ENCODE assay signal across 27 mouse cellular contexts in genomic region chr1:75232489-75232888, GRCm38 (mm10). TPM values are rescaled to one million over a fixed set of nuclear protein-coding genes. Genes with fewer than 3 reads are reported as not detected.
DNase-seq lines count a peak whose midpoint lies in the region; ATAC-seq and TF ChIP-seq lines count a peak whose summit lies in the region.
"Not testable (repeated sequence)": the region's sequence is repeated elsewhere in the genome, so short reads cannot be mapped to it uniquely, and the experiment has no call there.
"Had no signal": no experiment of that assay in that cellular context is flagged by ENCODE, and none has a peak within 500 bp of the region (broad histone marks: within the 10 kb centered on the region; RNA-seq: fewer than 3 reads in every experiment).

No protein-coding gene starts in this region.

- not testable (repeated sequence) for H3K79me2 ChIP-seq in MEL (ENCODE audit: control insufficient read depth, insufficient read depth, low read length, poor library complexity)

- DNase-seq in A20 (ENCODE audit: low read depth, low spot score) (peak; percentile 33), liver (peak; percentile 42)
- DNase-seq in MEL (ENCODE audit: low read depth, low spot score); hindbrain, postnatal 0 days (ENCODE audit: low spot score); kidney, postnatal 0 days (ENCODE audit: low spot score); stomach, postnatal 0 days (ENCODE audit: low spot score): not testable (repeated sequence)
- DNase-seq in thymus, postnatal 4 days, result peak; percentile 42

- not testable (repeated sequence) for TF ChIP-seq EP300 in MEL (IDR thresholded peaks at IDR 0.05; ENCODE audit: low read depth in 1 of 2, low read length in 2 of 2); stomach, postnatal 0 days (optimal IDR thresholded peaks at IDR 0.05)

- H3K4me3 ChIP-seq in MEL (ENCODE audit: control insufficient read depth in 1 of 2, insufficient read depth in 1 of 2, low read depth in 2 of 2, low read length in 2 of 2); hindbrain, postnatal 0 days (ENCODE audit: low read length); kidney, postnatal 0 days (replicated peaks; ENCODE audit: low read depth, low read length); stomach, postnatal 0 days (ENCODE audit: low read depth, low read length): not testable (repeated sequence)

- ATAC-seq in hindbrain, postnatal 0 days; kidney, postnatal 0 days (replicated peaks; ENCODE audit: low FRiP score, low read depth); stomach, postnatal 0 days (ENCODE audit: low FRiP score, low TSS enrichment): not testable (repeated sequence)

- not testable (repeated sequence) for H3K4me2 ChIP-seq in hindbrain, postnatal 0 days (ENCODE audit: low read depth, low read length); kidney, postnatal 0 days (ENCODE audit: low read length); stomach, postnatal 0 days (replicated peaks; ENCODE audit: low read depth)

- peaks cover 0 to 35% of the 10 kb centered on the region in 2 experiments; a peak in 2 of 4 replicates for H3K36me3 ChIP-seq in MEL (ENCODE audit: control insufficient read depth in 1 of 2, insufficient read depth in 2 of 2, low read length in 2 of 2)
- H3K36me3 ChIP-seq in hindbrain, postnatal 0 days (ENCODE audit: insufficient read depth, low read length); kidney, postnatal 0 days (ENCODE audit: insufficient read depth, low read length); stomach, postnatal 0 days (ENCODE audit: control insufficient read depth, insufficient read depth, low read length): not testable (repeated sequence)

- H3K27ac ChIP-seq in MEL (ENCODE audit: control insufficient read depth, low read depth, low read length); hindbrain, postnatal 0 days; kidney, postnatal 0 days; stomach, postnatal 0 days (replicated peaks): not testable (repeated sequence)

- H3K9ac ChIP-seq in MEL (ENCODE audit: control insufficient read depth, low read depth, low read length, poor library complexity, severe bottlenecking); hindbrain, postnatal 0 days (replicated peaks; ENCODE audit: low read length); kidney, postnatal 0 days (ENCODE audit: low read depth, low read length); stomach, postnatal 0 days (ENCODE audit: low read length): not testable (repeated sequence)

- not testable (repeated sequence) for TF ChIP-seq POLR2A in MEL (IDR thresholded peaks at IDR 0.05; ENCODE audit: control insufficient read depth in 1 of 2, insufficient read depth in 1 of 2, low read depth in 1 of 2, low read length in 2 of 2, poor library complexity in 1 of 2)

- WGBS in hindbrain, postnatal 0 days, result 69% methylated on average over 4 of the region's 4 CpGs
- WGBS in kidney, postnatal 0 days, result 71% methylated on average over 4 of the region's 4 CpGs
- 78% methylated on average over 4 of the region's 4 CpGs for WGBS in stomach, postnatal 0 days

- H3K9me3 ChIP-seq in MEL (replicated peaks; ENCODE audit: insufficient read depth, low read length); hindbrain, postnatal 0 days (ENCODE audit: low read length); kidney, postnatal 0 days (replicated peaks; ENCODE audit: low read length); stomach, postnatal 0 days (ENCODE audit: control insufficient read depth, low read length): not testable (repeated sequence)

- TF ChIP-seq RAD21 in MEL (IDR thresholded peaks at IDR 0.05; ENCODE audit: low read depth, low read length), result peak; percentile 0; the same call in 1 of the 2 replicates

- peaks cover 14 to 38% of the 10 kb centered on the region in 2 experiments for H3K4me1 ChIP-seq in MEL (ENCODE audit: control insufficient read depth in 1 of 2, insufficient read depth in 2 of 2, low read length in 2 of 2)
- H3K4me1 ChIP-seq in hindbrain, postnatal 0 days (ENCODE audit: insufficient read depth, low read length); kidney, postnatal 0 days (replicated peaks; ENCODE audit: insufficient read depth, low read length); stomach, postnatal 0 days (replicated peaks; ENCODE audit: control insufficient read depth, insufficient read depth): not testable (repeated sequence)

- not testable (repeated sequence) for H3K27me3 ChIP-seq in MEL (ENCODE audit: control insufficient read depth in 1 of 2, insufficient read depth in 2 of 2, low read length in 2 of 2); hindbrain, postnatal 0 days (ENCODE audit: insufficient read depth, low read length); kidney, postnatal 0 days (ENCODE audit: insufficient read depth, low read length); stomach, postnatal 0 days (ENCODE audit: control insufficient read depth, insufficient read depth, low read length)

- TF ChIP-seq CTCF in MEL (IDR thresholded peaks at IDR 0.05 in 2 of 3, conservative IDR thresholded peaks at IDR 0.05 in 1 of 3; ENCODE audit: control insufficient read depth in 1 of 3, insufficient read depth in 1 of 3, low read depth in 2 of 3, low read length in 3 of 3, poor library complexity in 1 of 3, severe bottlenecking in 1 of 3), result peak in 2 of 3 experiments; percentile 34 to 41; a peak in 5 of 6 replicates
- TF ChIP-seq CTCF in hindbrain, postnatal 0 days (IDR thresholded peaks at IDR 0.05; ENCODE audit: low read depth), result peak; percentile 15; the same call in 1 of the 2 replicates
- TF ChIP-seq CTCF in kidney, postnatal 0 days (IDR thresholded peaks at IDR 0.05; ENCODE audit: low read depth), result 0 out of 2 replicates have a peak, but pooled peaks have one; percentile 33
- TF ChIP-seq CTCF in stomach, postnatal 0 days (IDR thresholded peaks at IDR 0.05; ENCODE audit: low read depth), result peak; percentile 30

TF ChIP-seq in MEL, 35 proteins besides CTCF, POLR2A, EP300 and RAD21:
- TF ChIP-seq SMC3 (IDR thresholded peaks at IDR 0.05; ENCODE audit: low read depth, low read length), result peak; percentile 13; the same call in 1 of the 2 replicates
- TF ChIP-seq MYC (IDR thresholded peaks at IDR 0.05; ENCODE audit: low read depth, low read length), result peak; percentile 66; the same call in 1 of the 2 replicates

RNA-seq across cellular contexts. Expression of gene A630095N17Rik, which starts 0.6 kb away (rescaled TPM):
- total RNA-seq in MEL (2012; rRNA removed), result 0.46 and 0.58 TPM in 2 replicates
- under 1 TPM in 1 of 2 experiments, not detected in 1; 0.82 TPM for polyA plus RNA-seq in MEL (2012; ENCODE audit: insufficient read depth in 1 of 2, insufficient read length in 2 of 2, low read depth in 1 of 2, low replicate concordance in 2 of 2, missing spikeins in 1 of 2)
- not detected in 2 replicates for total RNA-seq in hindbrain, postnatal 0 days (2014; rRNA removed)
- polyA plus RNA-seq in hindbrain, postnatal 0 days (2015; fragmentation: Nextera tagmentation; extraction: Ambion mirVana), result 0.29 and 0.31 TPM in 2 replicates
- 0.18 TPM in 1 of 2 replicates, not detected in the other for polyA plus RNA-seq in kidney, postnatal 0 days (2015; fragmentation: Nextera tagmentation; extraction: Ambion mirVana)
- polyA plus RNA-seq in stomach, postnatal 0 days (2015; fragmentation: Nextera tagmentation; extraction: Ambion mirVana), result 0.25 TPM in 1 of 2 replicates, not detected in the other
- total RNA-seq: adrenal gland, adult 18-20 months; adrenal gland, postnatal 10 days; adrenal gland, postnatal 36 days; ES-E14; gastrocnemius, adult 18-20 months; gastrocnemius, postnatal 14 days; gastrocnemius, postnatal 4 days; heart, postnatal 10 days; heart, postnatal 36 days had no signal
- polyA plus RNA-seq: embryonic facial prominence, embryonic 11.5 days; embryonic facial prominence, embryonic 14.5 days; forebrain, embryonic 10.5 days; forebrain, embryonic 13.5 days; forebrain, embryonic 16.5 days; heart, embryonic 12.5 days; heart, embryonic 15.5 days; hindbrain, embryonic 10.5 days; hindbrain, embryonic 13.5 days; hindbrain, embryonic 16.5 days; inflammation-experienced regulatory T-cells, adult 6 months had no signal

RNA-seq across cellular contexts. Expression of gene Dnajb2, which starts 3.7 kb away (rescaled TPM):
- total RNA-seq in MEL (2012; rRNA removed), result 10.3 and 12.9 TPM in 2 replicates
- 10 to 100 TPM in 1 of 2 experiments, not detected in 1; 18.9 TPM for polyA plus RNA-seq in MEL (2012; ENCODE audit: insufficient read depth in 1 of 2, insufficient read length in 2 of 2, low read depth in 1 of 2, low replicate concordance in 2 of 2, missing spikeins in 1 of 2)
- 33.3 and 48.0 TPM in 2 replicates for total RNA-seq in hindbrain, postnatal 0 days (2014; rRNA removed)
- 62.6 and 64.5 TPM in 2 replicates for polyA plus RNA-seq in hindbrain, postnatal 0 days (2015; fragmentation: Nextera tagmentation; extraction: Ambion mirVana)
- 30.4 and 31.3 TPM in 2 replicates for polyA plus RNA-seq in kidney, postnatal 0 days (2015; fragmentation: Nextera tagmentation; extraction: Ambion mirVana)
- 24.2 and 25.8 TPM in 2 replicates for polyA plus RNA-seq in stomach, postnatal 0 days (2015; fragmentation: Nextera tagmentation; extraction: Ambion mirVana)

RNA-seq across cellular contexts. Expression of gene Tuba4a, which starts 12.8 kb away (rescaled TPM):
- total RNA-seq in MEL (2012; rRNA removed), result 385 and 396 TPM in 2 replicates
- 100 to 1,000 TPM in 1 of 2 experiments, not detected in 1; 439 TPM for polyA plus RNA-seq in MEL (2012; ENCODE audit: insufficient read depth in 1 of 2, insufficient read length in 2 of 2, low read depth in 1 of 2, low replicate concordance in 2 of 2, missing spikeins in 1 of 2)
- total RNA-seq in hindbrain, postnatal 0 days (2014; rRNA removed), result 180 and 235 TPM in 2 replicates
- polyA plus RNA-seq in hindbrain, postnatal 0 days (2015; fragmentation: Nextera tagmentation; extraction: Ambion mirVana), result 155 and 163 TPM in 2 replicates
- 171 and 200 TPM in 2 replicates for polyA plus RNA-seq in kidney, postnatal 0 days (2015; fragmentation: Nextera tagmentation; extraction: Ambion mirVana)
- 314 and 325 TPM in 2 replicates for polyA plus RNA-seq in stomach, postnatal 0 days (2015; fragmentation: Nextera tagmentation; extraction: Ambion mirVana)

RNA-seq across cellular contexts. Expression of gene Stk16, which starts 21.9 kb away (rescaled TPM):
- total RNA-seq in MEL (2012; rRNA removed), result 83.2 and 110 TPM in 2 replicates
- 100 to 1,000 TPM in 1 of 2 experiments, not detected in 1; 154 TPM for polyA plus RNA-seq in MEL (2012; ENCODE audit: insufficient read depth in 1 of 2, insufficient read length in 2 of 2, low read depth in 1 of 2, low replicate concordance in 2 of 2, missing spikeins in 1 of 2)
- 84.8 and 105 TPM in 2 replicates for total RNA-seq in hindbrain, postnatal 0 days (2014; rRNA removed)
- 103 and 112 TPM in 2 replicates for polyA plus RNA-seq in hindbrain, postnatal 0 days (2015; fragmentation: Nextera tagmentation; extraction: Ambion mirVana)
- 114 and 122 TPM in 2 replicates for polyA plus RNA-seq in kidney, postnatal 0 days (2015; fragmentation: Nextera tagmentation; extraction: Ambion mirVana)
- polyA plus RNA-seq in stomach, postnatal 0 days (2015; fragmentation: Nextera tagmentation; extraction: Ambion mirVana), result 57.9 and 58.1 TPM in 2 replicates

RNA-seq across cellular contexts. Expression of gene Glb1l, which starts 21.9 kb away (rescaled TPM):
- 4.0 and 7.6 TPM in 2 replicates for total RNA-seq in MEL (2012; rRNA removed)
- polyA plus RNA-seq in MEL (2012; ENCODE audit: insufficient read depth in 1 of 2, insufficient read length in 2 of 2, low read depth in 1 of 2, low replicate concordance in 2 of 2, missing spikeins in 1 of 2), result 10 to 100 TPM in 1 of 2 experiments, not detected in 1; 13.0 TPM
- total RNA-seq in hindbrain, postnatal 0 days (2014; rRNA removed), result 14.8 and 15.3 TPM in 2 replicates
- polyA plus RNA-seq in hindbrain, postnatal 0 days (2015; fragmentation: Nextera tagmentation; extraction: Ambion mirVana), result 15.5 TPM in 2 replicates
- 47.4 and 47.6 TPM in 2 replicates for polyA plus RNA-seq in kidney, postnatal 0 days (2015; fragmentation: Nextera tagmentation; extraction: Ambion mirVana)
- 5.2 and 7.1 TPM in 2 replicates for polyA plus RNA-seq in stomach, postnatal 0 days (2015; fragmentation: Nextera tagmentation; extraction: Ambion mirVana)
